Mouse (Mus musculus) intestine, embryonic 15.5 days (tissue): ENCODE results near the gene Sh3rf1. TPM values are rescaled to one million over a fixed set of nuclear protein-coding genes. Genes with fewer than 3 reads are reported as not detected.

Experiments
- ATAC-seq: fragments of 200-750 bp; cut with Nextera tagmentation; 2 replicates; pipeline ENCODE4 v1.8.0; 2017; ENCODE audit warnings: moderate TSS enrichment, moderate library complexity
- H3K27ac ChIP-seq: fragments of 300-500 bp; sonication (generic); 2 replicates; pipeline ENCODE4 v1.5.1; 2015; ENCODE audit warnings: mild to moderate bottlenecking, inconsistent platforms
- H3K27me3 ChIP-seq: fragments of 300-500 bp; sonication (generic); replicated peaks from 2 replicates; pipeline ENCODE4 v1.6.1; 2015; ENCODE audit warnings: inconsistent platforms
- H3K36me3 ChIP-seq: fragments of 300-500 bp; sonication (generic); 2 replicates; pipeline ENCODE4 v1.6.1; 2015; ENCODE audit warnings: inconsistent platforms
- H3K4me1 ChIP-seq: fragments of 300-500 bp; sonication (generic); replicated peaks from 2 replicates; pipeline ENCODE4 v1.6.1; 2015; ENCODE audit warnings: inconsistent platforms
- H3K4me2 ChIP-seq: fragments of 300-500 bp; sonication (generic); replicated peaks from 2 replicates; pipeline ENCODE4 v1.6.1; 2015; ENCODE audit warnings: mild to moderate bottlenecking, inconsistent platforms
- H3K4me3 ChIP-seq: fragments of 300-500 bp; sonication (generic); replicated peaks from 2 replicates; pipeline ENCODE4 v1.5.1; 2015; ENCODE audit warnings: inconsistent platforms
- H3K9ac ChIP-seq: fragments of 300-500 bp; sonication (generic); 2 replicates; pipeline ENCODE4 v1.6.1; 2015; ENCODE audit warnings: inconsistent platforms
- H3K9me3 ChIP-seq: fragments of 300-500 bp; sonication (generic); 2 replicates; pipeline ENCODE4 v1.6.1; 2016; ENCODE audit warnings: inconsistent platforms
- WGBS: fragments of 180-500 bp; shearing (Covaris S2); methylation state at CpG from one replicate; pipeline ENCODE4 v1.1.7; 2015; 5-methylcytosine and 5-hydroxymethylcytosine counted together
- polyA plus RNA-seq: library from polyadenylated mRNA; unstranded; fragments of >200 nt; fragmentation: Nextera tagmentation; extraction: Ambion mirVana; gene quantifications from 2 replicates; pipeline ENCODE4 v1.2.1, GENCODE M21; 2015

The Sh3rf1 gene
- polyA plus RNA-seq, 1 experiment from 2014 or later: 11.4 TPM

DNA sequence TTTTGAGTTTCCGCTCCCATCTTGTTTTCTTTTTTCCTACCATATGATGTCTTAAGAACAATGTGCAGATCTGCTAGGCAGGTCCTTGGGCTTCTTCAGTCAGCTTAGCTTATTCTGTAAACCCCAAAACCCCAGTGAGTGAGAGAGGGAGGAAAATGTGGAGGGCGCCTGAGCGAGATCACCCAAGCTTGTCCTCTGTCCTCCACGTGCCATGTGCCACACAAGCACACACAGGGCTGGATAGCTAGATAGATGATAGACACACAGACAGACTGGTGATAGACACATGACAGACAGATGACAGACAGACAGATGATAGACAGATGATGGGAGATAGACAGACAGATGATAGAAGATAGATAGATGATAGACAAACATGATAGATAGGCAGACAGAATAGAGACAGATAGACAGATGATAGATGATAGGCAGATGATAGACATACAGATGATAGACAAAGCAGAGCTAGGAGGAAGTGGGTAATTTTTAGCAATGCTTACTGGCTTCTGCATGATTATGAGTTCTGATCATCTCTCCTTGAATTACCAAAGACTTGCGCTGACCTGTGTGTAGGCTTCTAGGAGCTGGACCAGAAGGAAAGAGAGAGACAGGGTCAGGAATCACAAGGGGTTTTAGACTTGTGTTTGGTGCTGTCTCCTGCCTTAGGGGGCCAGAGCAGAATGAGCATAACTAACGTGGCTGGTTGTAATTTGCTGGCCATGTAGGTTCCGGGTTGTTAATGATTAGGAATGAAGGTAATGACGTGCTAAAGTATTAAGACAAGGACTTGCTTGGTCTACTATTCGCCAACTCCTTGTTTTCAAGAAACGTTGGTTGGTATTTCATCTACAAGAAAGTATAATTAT lies 58.9 kb downstream of the Sh3rf1 start:
- H3K9ac ChIP-seq: no peak overlapping the region
- no peak overlapping the region for H3K4me2 ChIP-seq
- WGBS: 69% methylated on average over 10 of the region's 10 CpGs
- H3K27me3 ChIP-seq: no peaks in the 10 kb centered on the region
- no peak overlapping the region for H3K4me3 ChIP-seq
- no peak for ATAC-seq
- H3K27ac ChIP-seq: no peak overlapping the region
- no peaks in the 10 kb centered on the region for H3K36me3 ChIP-seq
- no peaks in the 10 kb centered on the region for H3K9me3 ChIP-seq
- H3K4me1 ChIP-seq: peaks cover 25% of the 10 kb centered on the region

DNA sequence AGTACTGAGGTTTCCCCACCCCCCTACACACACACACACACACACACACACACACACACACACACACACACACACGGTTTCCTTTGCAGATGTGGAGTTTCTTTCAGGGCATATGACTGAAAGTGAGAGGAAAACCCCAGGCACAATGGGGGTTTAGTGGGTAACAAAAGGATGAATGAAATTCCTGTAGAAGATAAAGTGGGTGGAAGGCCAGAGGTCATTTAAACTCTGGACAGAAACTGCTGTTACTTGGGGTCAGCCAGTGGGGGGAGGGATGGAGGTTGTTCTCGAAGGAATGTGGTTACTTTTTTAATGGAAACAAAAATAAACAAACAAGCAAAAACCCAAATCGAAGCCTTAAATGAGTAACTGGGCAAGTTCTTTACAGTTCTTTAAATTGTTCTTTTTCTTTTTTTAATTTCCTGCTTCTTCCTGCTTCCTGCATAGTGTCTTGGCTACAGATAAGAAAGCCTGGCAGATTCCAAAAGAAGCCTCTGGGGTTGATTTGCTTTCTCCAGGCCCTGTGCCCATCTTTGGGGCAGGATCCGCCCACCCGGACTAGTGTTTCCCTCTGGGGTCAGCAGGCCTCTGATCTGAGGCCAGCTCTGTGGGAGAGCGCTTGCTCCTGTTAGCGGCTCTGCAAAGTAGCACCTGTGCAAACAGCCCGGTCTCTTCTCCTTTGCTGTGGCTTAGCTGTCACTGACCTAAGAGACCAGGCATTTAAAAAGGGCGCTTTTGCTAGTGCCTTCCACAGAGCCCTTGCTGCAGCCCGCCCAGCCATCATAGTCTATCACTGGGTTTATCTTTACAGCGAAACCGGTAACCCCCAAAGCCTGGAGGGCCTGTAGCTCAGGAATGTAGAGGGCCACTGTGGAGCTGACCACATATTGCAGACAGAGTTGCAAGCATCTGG lies 59.8 kb downstream of the Sh3rf1 start:
- peaks cover 26% of the 10 kb centered on the region for H3K4me1 ChIP-seq
- no peaks in the 10 kb centered on the region for H3K9me3 ChIP-seq
- no peak overlapping the region for H3K27ac ChIP-seq
- 0 out of 2 replicates have a peak overlapping the region, but pooled peaks have one; percentile 10 for H3K9ac ChIP-seq
- no peaks in the 10 kb centered on the region for H3K27me3 ChIP-seq
- H3K36me3 ChIP-seq: no peaks in the 10 kb centered on the region
- no peak overlapping the region for H3K4me3 ChIP-seq
- 27% methylated on average over 12 of the region's 12 CpGs for WGBS
- peak; percentile 60 for ATAC-seq
- no peak overlapping the region for H3K4me2 ChIP-seq

DNA sequence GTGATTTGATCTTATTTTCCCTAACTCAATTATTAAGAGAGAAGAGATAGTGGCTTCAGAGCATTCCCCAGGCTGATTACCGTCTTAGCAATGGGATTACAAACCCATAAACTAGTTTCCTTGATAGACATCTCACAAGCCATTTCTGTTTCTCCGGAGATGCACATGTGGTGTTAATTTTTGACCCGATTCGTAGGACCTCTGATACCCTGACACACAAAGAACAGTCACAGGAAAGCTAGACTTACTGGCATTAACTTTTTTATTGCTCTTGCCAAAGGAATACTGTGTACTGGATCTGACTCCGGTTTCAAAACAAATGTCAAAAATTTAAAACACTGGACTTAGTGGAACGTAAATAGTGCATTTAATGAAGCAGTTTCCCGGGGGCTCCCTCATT lies 62.2 kb downstream of the Sh3rf1 start:
- Histone ChIP-seq H3K9me3 (no peaks in the 10 kb centered on the region), H3K9ac (no peak overlapping the region), H3K27me3 (no peaks in the 10 kb centered on the region), H3K4me1 (peaks cover 30% of the 10 kb centered on the region), H3K27ac (no peak overlapping the region), H3K36me3 (no peaks in the 10 kb centered on the region), H3K4me2 (no peak overlapping the region), H3K4me3 (no peak overlapping the region)
- WGBS: 27% methylated on average over 7 of the region's 7 CpGs
- ATAC-seq: no peak

DNA sequence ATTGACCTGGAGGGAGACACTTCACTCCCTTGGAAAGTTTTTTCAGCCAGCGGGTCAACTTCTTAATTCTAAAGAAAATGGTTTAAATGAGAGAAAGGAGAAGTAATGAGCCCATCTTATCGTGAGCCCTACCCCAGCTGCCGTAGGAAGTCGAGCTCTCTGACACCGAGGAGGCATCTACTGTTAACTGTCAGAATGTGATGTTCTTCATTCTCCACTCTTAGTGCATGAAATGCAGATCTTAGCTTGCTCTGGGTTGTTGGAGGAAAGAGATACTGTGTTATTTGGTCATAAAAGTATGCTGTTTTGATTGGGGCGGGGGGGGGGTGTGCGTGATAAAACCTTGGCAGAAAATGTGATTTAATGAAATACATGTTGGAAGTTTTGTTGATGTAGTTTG lies 62.7 kb downstream of the Sh3rf1 start:
- H3K9ac ChIP-seq: no peak overlapping the region
- no peak overlapping the region for H3K4me3 ChIP-seq
- peaks cover 30% of the 10 kb centered on the region for H3K4me1 ChIP-seq
- no peaks in the 10 kb centered on the region for H3K36me3 ChIP-seq
- H3K27ac ChIP-seq: no peak overlapping the region
- H3K9me3 ChIP-seq: no peaks in the 10 kb centered on the region
- H3K4me2 ChIP-seq: no peak overlapping the region
- no peak for ATAC-seq
- 60% methylated on average over 7 of the region's 7 CpGs for WGBS
- no peaks in the 10 kb centered on the region for H3K27me3 ChIP-seq

DNA sequence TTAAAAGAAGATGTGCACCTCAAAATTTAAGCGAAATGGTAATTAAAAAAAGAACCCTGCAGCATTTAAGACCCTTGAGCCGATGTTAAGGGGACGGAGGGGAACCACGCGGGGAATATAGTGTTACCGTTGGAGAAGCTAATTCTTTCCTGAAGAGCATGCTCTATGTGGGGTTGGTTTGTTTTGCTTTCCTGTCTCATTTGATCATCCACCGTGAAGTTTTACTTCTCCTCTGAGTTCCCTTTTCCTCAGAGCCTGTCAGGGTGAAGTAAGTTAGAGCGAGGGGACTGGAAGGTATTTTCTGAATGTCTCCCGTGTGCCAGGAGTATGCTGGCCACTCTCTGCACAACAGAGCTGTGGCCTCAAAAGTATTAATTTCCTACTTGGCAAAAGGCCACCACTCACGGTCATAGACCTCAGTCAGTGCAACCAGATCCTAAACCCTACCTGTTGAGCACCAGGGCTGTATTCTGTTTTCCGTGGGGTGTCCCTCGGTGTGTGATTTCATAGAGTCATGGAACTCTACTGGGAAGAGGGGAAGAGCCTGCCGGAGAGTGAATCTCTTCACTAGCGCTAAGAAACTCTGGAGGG lies 63.2 kb downstream of the Sh3rf1 start:
- Histone ChIP-seq H3K4me1 (peaks cover 28% of the 10 kb centered on the region), H3K9me3 (no peaks in the 10 kb centered on the region), H3K9ac (no peak overlapping the region), H3K27ac (no peak overlapping the region), H3K27me3 (no peaks in the 10 kb centered on the region), H3K36me3 (no peaks in the 10 kb centered on the region), H3K4me2 (no peak overlapping the region), H3K4me3 (no peak overlapping the region)
- no peak for ATAC-seq
- 74% methylated on average over 14 of the region's 14 CpGs for WGBS

DNA sequence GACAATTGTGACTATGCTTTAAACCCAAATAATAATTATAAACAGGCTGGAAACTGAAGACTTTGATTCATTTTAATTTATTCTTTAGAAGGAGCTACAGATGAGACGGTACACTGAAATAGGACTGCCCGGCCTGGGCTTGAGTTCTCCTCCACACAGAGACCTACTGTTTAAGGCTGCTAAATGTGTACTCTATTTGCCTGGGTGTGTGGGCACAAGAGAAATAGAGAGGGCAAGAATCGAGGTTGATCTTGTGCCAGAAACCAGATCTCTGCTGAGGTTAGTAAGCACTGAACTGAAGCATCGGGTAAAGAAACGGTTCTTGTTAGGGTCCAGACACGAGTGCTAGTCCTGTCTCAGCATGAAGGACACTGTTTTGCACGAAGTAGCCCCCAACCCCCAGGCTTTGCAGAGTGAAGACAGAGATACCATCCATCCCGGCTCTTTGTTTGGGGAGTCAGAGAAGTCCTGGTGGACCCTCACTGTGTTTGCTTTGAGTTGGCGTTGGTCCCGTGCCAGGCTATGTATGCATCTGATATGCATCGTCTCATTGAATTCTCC lies 64.4 kb downstream of the Sh3rf1 start:
- H3K27me3 ChIP-seq: no peaks in the 10 kb centered on the region
- H3K4me1 ChIP-seq: peaks cover 23% of the 10 kb centered on the region
- no peaks in the 10 kb centered on the region for H3K36me3 ChIP-seq
- no peak for ATAC-seq
- no peak overlapping the region for H3K4me2 ChIP-seq
- H3K9me3 ChIP-seq: no peaks in the 10 kb centered on the region
- H3K9ac ChIP-seq: no peak overlapping the region
- 59% methylated on average over 11 of the region's 11 CpGs for WGBS
- H3K27ac ChIP-seq: no peak overlapping the region
- no peak overlapping the region for H3K4me3 ChIP-seq

DNA sequence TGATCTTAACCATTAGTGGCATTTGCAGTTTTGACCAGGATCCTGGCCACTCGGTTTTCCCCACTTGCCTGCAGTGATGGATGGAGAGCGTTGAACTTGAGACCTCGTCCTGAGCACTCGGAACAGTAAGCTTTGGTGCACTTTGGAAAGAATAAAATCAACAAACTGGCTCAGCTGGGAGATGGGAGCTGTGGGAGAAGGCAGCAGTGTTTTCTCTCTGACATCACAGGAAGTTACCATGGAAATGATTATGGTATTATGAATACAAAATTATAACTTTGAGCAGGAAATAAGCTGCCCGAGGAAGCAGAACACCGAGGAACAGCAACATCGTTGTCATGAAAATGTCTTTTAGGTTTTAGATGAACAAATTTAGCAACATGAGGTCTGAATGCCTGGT lies 65.0 kb downstream of the Sh3rf1 start:
- H3K4me2 ChIP-seq: no peak overlapping the region
- H3K9me3 ChIP-seq: no peaks in the 10 kb centered on the region
- H3K27me3 ChIP-seq: no peaks in the 10 kb centered on the region
- no peak for ATAC-seq
- WGBS: 35% methylated on average over 7 of the region's 7 CpGs
- peaks cover 17% of the 10 kb centered on the region for H3K4me1 ChIP-seq
- no peak overlapping the region for H3K4me3 ChIP-seq
- no peaks in the 10 kb centered on the region for H3K36me3 ChIP-seq
- no peak overlapping the region for H3K27ac ChIP-seq
- no peak overlapping the region for H3K9ac ChIP-seq

DNA sequence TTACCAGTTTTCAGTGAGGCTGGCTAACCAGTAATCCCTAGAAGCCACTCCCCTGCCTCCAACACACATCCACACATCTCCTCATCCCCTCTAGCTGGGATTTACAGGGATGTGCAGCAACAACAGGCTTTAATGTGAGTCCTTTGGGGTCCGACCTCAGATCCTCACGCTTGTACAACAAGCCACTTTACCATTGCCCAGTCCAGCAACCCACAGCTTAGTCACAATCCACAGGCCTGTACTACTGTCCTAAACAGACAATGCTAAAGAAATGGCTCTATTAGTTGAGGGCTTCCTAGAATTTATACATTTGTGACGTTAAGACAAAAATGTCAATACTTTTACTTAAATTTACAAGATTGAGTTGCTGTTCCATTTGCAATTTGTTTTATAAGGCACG lies 71.4 kb downstream of the Sh3rf1 start:
- Histone ChIP-seq H3K4me2 (no peak overlapping the region), H3K27me3 (no peaks in the 10 kb centered on the region), H3K36me3 (no peaks in the 10 kb centered on the region), H3K9me3 (no peaks in the 10 kb centered on the region), H3K9ac (no peak overlapping the region), H3K4me3 (no peak overlapping the region), H3K27ac (no peak overlapping the region), H3K4me1 (no peaks in the 10 kb centered on the region)
- WGBS: 92% methylated on average over 4 of the region's 4 CpGs
- ATAC-seq: no peak

DNA sequence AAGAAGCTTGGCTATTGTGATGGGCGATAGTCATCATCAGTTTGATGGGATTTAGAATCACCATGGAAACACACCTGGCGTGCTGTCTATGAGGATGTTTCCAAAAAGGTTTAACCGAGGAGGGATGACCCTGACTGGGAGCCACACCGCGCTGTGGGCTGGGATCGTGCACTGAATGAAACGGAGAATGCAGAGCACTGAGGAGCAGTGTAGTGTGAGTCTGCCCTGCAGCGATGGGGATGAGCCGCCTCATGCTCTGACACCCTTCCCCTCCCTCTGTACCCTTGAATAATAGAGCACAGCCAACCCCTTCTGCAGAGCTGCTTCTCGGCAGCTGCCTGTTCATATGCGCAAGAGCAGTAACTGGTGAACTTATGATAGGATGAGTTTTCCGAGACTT lies 71.8 kb downstream of the Sh3rf1 start:
- ATAC-seq: no peak
- Histone ChIP-seq H3K27me3 (no peaks in the 10 kb centered on the region), H3K4me2 (no peak overlapping the region), H3K4me1 (no peaks in the 10 kb centered on the region), H3K36me3 (no peaks in the 10 kb centered on the region), H3K27ac (no peak overlapping the region), H3K9ac (no peak overlapping the region), H3K4me3 (no peak overlapping the region), H3K9me3 (no peaks in the 10 kb centered on the region)
- WGBS: 76% methylated on average over 12 of the region's 12 CpGs

DNA sequence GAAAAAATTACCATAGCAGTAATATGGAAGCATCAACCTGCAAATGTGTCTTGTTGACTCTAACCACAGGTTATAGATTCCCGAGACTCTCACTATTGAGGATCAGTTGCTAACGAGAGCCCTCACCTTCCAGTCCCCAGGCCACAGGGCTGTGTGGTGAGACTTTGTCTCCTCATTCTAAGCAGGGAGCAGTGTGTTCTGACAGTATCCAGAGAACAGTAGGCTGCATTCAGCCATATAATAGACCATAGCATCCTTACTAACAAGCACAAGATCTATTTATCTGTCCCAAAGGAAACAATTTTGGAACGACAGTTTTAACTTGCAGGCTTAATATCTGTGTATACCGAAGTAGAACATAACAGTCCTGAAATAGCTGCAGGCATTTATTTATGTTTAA lies 75.2 kb downstream of the Sh3rf1 start:
- 58% methylated on average over 4 of the region's 4 CpGs for WGBS
- no peak for ATAC-seq
- Histone ChIP-seq H3K9ac (no peak overlapping the region), H3K4me2 (no peak overlapping the region), H3K4me3 (no peak overlapping the region), H3K27me3 (no peaks in the 10 kb centered on the region), H3K36me3 (no peaks in the 10 kb centered on the region), H3K9me3 (no peaks in the 10 kb centered on the region), H3K4me1 (no peaks in the 10 kb centered on the region), H3K27ac (no peak overlapping the region)

DNA sequence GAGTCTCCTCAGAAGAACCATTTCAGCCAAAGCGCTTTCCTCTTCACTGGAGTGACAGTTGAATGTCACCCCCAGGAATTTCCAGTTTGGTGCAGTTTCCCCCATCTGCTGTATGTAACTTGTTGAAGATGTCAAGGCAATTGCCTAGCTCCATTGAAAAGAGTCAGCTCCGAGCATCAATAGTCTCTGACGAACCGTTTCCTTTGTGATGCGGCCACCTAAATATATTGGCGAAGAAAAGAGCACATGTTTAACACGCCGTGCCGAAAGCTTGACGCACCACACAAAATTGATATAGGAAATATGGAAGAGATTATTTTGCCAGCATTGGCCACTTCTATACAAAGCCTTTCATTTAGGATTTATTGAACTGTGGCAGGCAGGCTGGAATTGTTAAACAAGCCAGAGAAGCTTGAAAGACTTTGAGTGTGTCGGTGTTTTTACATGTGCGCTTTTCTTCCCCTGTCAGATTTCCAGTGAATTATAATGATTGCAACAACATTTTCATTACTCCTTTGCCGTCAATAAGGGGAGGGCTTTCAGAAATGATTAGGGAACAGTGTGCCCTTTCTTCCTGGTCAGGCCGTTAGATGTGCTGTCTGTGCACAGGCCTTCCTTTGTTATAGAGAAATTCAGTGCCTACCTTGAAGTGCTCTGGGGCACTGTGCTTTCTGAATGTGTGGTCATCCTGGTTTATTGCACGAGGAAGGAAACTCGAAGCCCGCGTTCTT lies 77.8 kb downstream of the Sh3rf1 start:
- Histone ChIP-seq H3K9ac (no peak overlapping the region), H3K27ac (no peak overlapping the region)
- ATAC-seq: no peak

DNA sequence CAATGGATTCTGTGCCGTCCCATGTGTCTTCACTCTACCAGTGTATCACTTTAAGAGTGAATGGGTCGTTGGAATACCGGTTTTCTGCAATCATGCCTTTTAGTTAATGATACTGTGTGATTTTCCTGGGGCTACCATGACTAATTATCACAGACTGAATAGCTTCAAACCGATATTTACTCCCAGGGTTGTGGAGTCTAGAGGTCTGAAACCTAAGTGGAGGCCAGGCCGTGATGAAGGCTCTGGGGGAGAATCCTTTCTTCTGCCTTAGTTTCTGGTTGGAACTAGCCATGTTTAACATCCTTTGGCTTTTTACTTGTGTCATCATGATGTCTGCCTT lies 78.3 kb downstream of the Sh3rf1 start:
- 75% methylated on average over 5 of the region's 5 CpGs for WGBS
- no peak overlapping the region for H3K4me3 ChIP-seq
- no peak for ATAC-seq

More for the DNA sequence above, 77.8 kb downstream of the Sh3rf1 start:
- Histone ChIP-seq H3K4me2 (no peak overlapping the region), H3K36me3 (no peaks in the 10 kb centered on the region), H3K4me1 (no peaks in the 10 kb centered on the region), H3K4me3 (no peak overlapping the region), H3K27me3 (no peaks in the 10 kb centered on the region), H3K9me3 (no peaks in the 10 kb centered on the region)
- 79% methylated on average over 18 of the region's 18 CpGs for WGBS

More for the DNA sequence above, 78.3 kb downstream of the Sh3rf1 start:
- Histone ChIP-seq H3K27ac (no peak overlapping the region), H3K27me3 (no peaks in the 10 kb centered on the region), H3K4me1 (no peaks in the 10 kb centered on the region), H3K9ac (no peak overlapping the region), H3K36me3 (no peaks in the 10 kb centered on the region), H3K4me2 (no peak overlapping the region), H3K9me3 (no peaks in the 10 kb centered on the region)
